Mouse (Mus musculus) bone marrow macrophage, adult 2 months (primary cell): ENCODE data around the gene Serinc2.

Source experiments
- CTCF ChIP-seq: IDR thresholded peaks from 2 replicates; pipeline ENCODE4 v1.5.1; 2012; ENCODE audit warnings: low read depth, mild to moderate bottlenecking, low read length, moderate library complexity
- POLR2A ChIP-seq: IDR thresholded peaks from 2 replicates; pipeline ENCODE4 v1.6.1; 2012; ENCODE audit warnings: mild to moderate bottlenecking, low read depth, low read length, borderline replicate concordance

GRCm38 (mm10) chr4:130211870-130212269, 67.1 kb downstream of the Serinc2 start:
- TF ChIP-seq CTCF (no peak), POLR2A (no peak)
